Mouse (Mus musculus) liver, adult 2 months (tissue): ENCODE measurements around the gene Prss16. TPM values are rescaled to one million over a fixed set of nuclear protein-coding genes. Genes with fewer than 3 reads are reported as not detected.
"Not testable (repeated sequence)": the region's sequence is repeated elsewhere in the genome, so short reads cannot be mapped to it uniquely, and the experiment has no call there.

ENCODE experiments used
- DNase-seq: peaks from one replicate; pipeline ENCODE4 v3.0.0-alpha.2; 2011; ENCODE audit warnings: low read depth, low spot score; ENCODE audit errors: extremely low read depth
- H3K27ac ChIP-seq: fragments of 200-500 bp; replicated peaks from 2 replicates; pipeline ENCODE4 v1.5.1; 2012; ENCODE audit warnings: low read depth, mild to moderate bottlenecking, control low read depth, inconsistent platforms, low read length; ENCODE audit not compliant: insufficient read depth
- H3K27me3 ChIP-seq: fragments of 200-500 bp; 2 replicates; pipeline ENCODE4 v1.6.1; 2012; ENCODE audit warnings: mild to moderate bottlenecking, moderate library complexity, low read length, inconsistent platforms; ENCODE audit not compliant: control insufficient read depth, insufficient read depth
- H3K36me3 ChIP-seq: fragments of 200-500 bp; 2 replicates; pipeline ENCODE4 v1.6.1; 2012; ENCODE audit warnings: low read length, inconsistent platforms; ENCODE audit not compliant: control insufficient read depth, insufficient read depth
- H3K4me1 ChIP-seq: fragments of 200-500 bp; 2 replicates; pipeline ENCODE4 v1.6.1; 2011; ENCODE audit warnings: low read length; ENCODE audit not compliant: control insufficient read depth, insufficient read depth
- H3K4me3 ChIP-seq: fragments of 200-500 bp; 2 replicates; pipeline ENCODE4 v1.5.1; 2011; ENCODE audit warnings: low read depth, mild to moderate bottlenecking, control low read depth, low read length, moderate library complexity; ENCODE audit not compliant: insufficient read depth
- H3K79me2 ChIP-seq: fragments of 200-500 bp; 2 replicates; pipeline ENCODE4 v1.6.1; 2012; ENCODE audit warnings: inconsistent platforms, mild to moderate bottlenecking, low read length, moderate library complexity; ENCODE audit not compliant: control insufficient read depth, insufficient read depth
- H3K9ac ChIP-seq: fragments of 200-500 bp; 2 replicates; pipeline ENCODE4 v1.6.1; 2012; ENCODE audit warnings: low read depth, mild to moderate bottlenecking, control low read depth, inconsistent platforms, low read length
- CTCF ChIP-seq: fragments of 200-500 bp; IDR thresholded peaks from 2 replicates; pipeline ENCODE4 v1.5.1; 2011; ENCODE audit warnings: low read depth, low read length, control low read depth
- POLR2A ChIP-seq: fragments of 200-500 bp; IDR thresholded peaks from 2 replicates; pipeline ENCODE4 v1.6.1; 2011; ENCODE audit warnings: low read length, control low read depth; ENCODE audit not compliant: insufficient read depth; ENCODE audit errors: extremely low read depth
- WGBS: fragments of 180-500 bp; shearing (Covaris S2); methylation state at CpG from one replicate; pipeline ENCODE4 v1.1.7; 2018; 5-methylcytosine and 5-hydroxymethylcytosine counted together
- polyA plus RNA-seq: library from polyadenylated mRNA; depleted of rRNA; stranded (reverse); fragments of >200 nt; gene quantifications from 2 replicates; pipeline ENCODE4 v1.2.3, GENCODE M21; 2012
- total RNA-seq: library from RNA; depleted of rRNA; stranded (reverse); fragments of >200 nt; gene quantifications from 2 replicates; pipeline ENCODE4 v1.2.3, GENCODE M21; 2014

Gene Prss16
- total and polyA plus RNA-seq, 2 experiments: not detected

GRCm38 (mm10) chr13:22049041-22049440, 39.5 kb upstream of the Prss16 start:
- Histone ChIP-seq H3K36me3 (no peaks in the 10 kb centered on the region), H3K9ac (no peak overlapping the region), H3K79me2 (no peaks in the 10 kb centered on the region), H3K27ac (no peak overlapping the region), H3K4me3 (no peak overlapping the region), H3K27me3 (no peaks in the 10 kb centered on the region), H3K4me1 (peaks cover 9% of the 10 kb centered on the region; the same call in 1 of the 2 replicates)
- no peak for TF ChIP-seq POLR2A
- no peak for TF ChIP-seq CTCF
- DNase-seq: no peak
- 91% methylated on average over 2 of the region's 2 CpGs for WGBS

GRCm38 (mm10) chr13:22045311-22045710, 35.8 kb upstream of the Prss16 start:
- DNase-seq: no peak
- TF ChIP-seq POLR2A: no peak
- H3K36me3 ChIP-seq: no peaks in the 10 kb centered on the region
- no peak overlapping the region for H3K27ac ChIP-seq
- peaks cover 14% of the 10 kb centered on the region for H3K4me1 ChIP-seq
- no peaks in the 10 kb centered on the region for H3K27me3 ChIP-seq
- no peak overlapping the region for H3K4me3 ChIP-seq
- WGBS: 72% methylated on average over 2 of the region's 2 CpGs
- H3K79me2 ChIP-seq: no peaks in the 10 kb centered on the region
- no peak overlapping the region for H3K9ac ChIP-seq

GRCm38 (mm10) chr13:22044432-22045155, 35.1 kb upstream of the Prss16 start:
- DNase-seq: no peak
- no peak overlapping the region for H3K4me3 ChIP-seq
- TF ChIP-seq CTCF: no peak
- no peak for TF ChIP-seq POLR2A
- H3K79me2 ChIP-seq: no peaks in the 10 kb centered on the region
- no peak overlapping the region for H3K9ac ChIP-seq
- 93% methylated on average over 6 of the region's 6 CpGs for WGBS
- H3K4me1 ChIP-seq: peaks cover 11% of the 10 kb centered on the region
- H3K27ac ChIP-seq: no peak overlapping the region
- H3K27me3 ChIP-seq: no peaks in the 10 kb centered on the region
- H3K36me3 ChIP-seq: no peaks in the 10 kb centered on the region

GRCm38 (mm10) chr13:22043503-22044431, 34.2 kb upstream of the Prss16 start:
- no peaks in the 10 kb centered on the region for H3K36me3 ChIP-seq
- no peaks in the 10 kb centered on the region for H3K27me3 ChIP-seq
- peaks cover 11% of the 10 kb centered on the region for H3K4me1 ChIP-seq
- peak overlapping the region; percentile 39; the same call in 1 of the 2 replicates for H3K4me3 ChIP-seq
- no peaks in the 10 kb centered on the region for H3K79me2 ChIP-seq
- peak; percentile 73 for DNase-seq
- H3K27ac ChIP-seq: no peak overlapping the region
- 3% methylated on average over 13 of the region's 14 CpGs for WGBS
- peak overlapping the region; percentile 57; the same call in 1 of the 2 replicates for H3K9ac ChIP-seq
- peak; percentile 35 for TF ChIP-seq CTCF
- TF ChIP-seq POLR2A: no peak

- H3K4me3 ChIP-seq: peak within 1 kb of the TSS; percentile 60
- DNase-seq: peak; percentile 99
- not testable (repeated sequence) for H3K27me3 ChIP-seq, H3K79me2 ChIP-seq, H3K36me3 ChIP-seq
- H3K4me1 ChIP-seq: peaks cover 11% of the 10 kb centered on the region
- WGBS: under 1% methylated on average over 53 of the region's 80 CpGs
- H3K9ac ChIP-seq: peak within 1 kb of the TSS; percentile 57; the same call in 1 of the 2 replicates
- TF ChIP-seq POLR2A: peak; percentile 42; the same call in 1 of the 2 replicates
- peak within 1 kb of the TSS; percentile 74; the same call in 1 of the 2 replicates for H3K27ac ChIP-seq
Measured at GRCm38 (mm10) chr13:22042568-22043502, 33.3 kb upstream of the Prss16 start, which contains the start of the genes Hist1h2ag and Hist1h2bj. Gene Hist1h2ag (minus strand): TSS chr13:22042944. Gene Hist1h2bj (plus strand): TSS chr13:22043214.
